Mouse (Mus musculus) olfactory bulb, adult 2 months (tissue): Measurements from ENCODE around the gene Flt3.

ENCODE experiments used
- CTCF ChIP-seq: fragments of 200-500 bp; IDR thresholded peaks from 2 replicates; pipeline ENCODE4 v1.5.1; 2012; ENCODE audit warnings: low read depth, mild to moderate bottlenecking, low read length, moderate library complexity; ENCODE audit not compliant: insufficient read depth
- POLR2A ChIP-seq: fragments of 200-500 bp; IDR thresholded peaks from 2 replicates; pipeline ENCODE4 v1.6.1; 2012; ENCODE audit warnings: mild to moderate bottlenecking, low read depth, low read length, moderate library complexity; ENCODE audit not compliant: insufficient read depth

GRCm38 (mm10) chr5:147388376-147389008 is 11.8 kb downstream of the Flt3 start:
- TF ChIP-seq POLR2A = no peak
- no peak for TF ChIP-seq CTCF
